Mouse (Mus musculus) forebrain, embryonic 16.5 days (tissue): ENCODE results near the gene Mmp28. TPM values are rescaled to one million over a fixed set of nuclear protein-coding genes. Genes with fewer than 3 reads are reported as not detected.

Experiments
- ATAC-seq: fragments of 200-750 bp; cut with Nextera tagmentation; 2 replicates; pipeline ENCODE4 v1.8.0; 2017; ENCODE audit warnings: mild to moderate bottlenecking, moderate library complexity
- H3K27ac ChIP-seq: fragments of 300-500 bp; sonication (generic); 2 replicates; pipeline ENCODE4 v1.5.1; 2014; ENCODE audit warnings: low read length, control low read depth
- H3K27me3 ChIP-seq: fragments of 300-500 bp; sonication (generic); replicated peaks from 2 replicates; pipeline ENCODE4 v1.6.1; 2014; ENCODE audit warnings: low read length; ENCODE audit not compliant: control insufficient read depth, insufficient read depth
- H3K36me3 ChIP-seq: fragments of 300-500 bp; sonication (generic); 2 replicates; pipeline ENCODE4 v1.6.1; 2014; ENCODE audit not compliant: control insufficient read depth, insufficient read depth
- H3K4me1 ChIP-seq: fragments of 300-500 bp; sonication (generic); replicated peaks from 2 replicates; pipeline ENCODE4 v1.6.1; 2014; ENCODE audit warnings: low read length; ENCODE audit not compliant: control insufficient read depth, insufficient read depth
- H3K4me2 ChIP-seq: fragments of 300-500 bp; sonication (generic); 2 replicates; pipeline ENCODE4 v1.6.1; 2014; ENCODE audit warnings: mild to moderate bottlenecking, low read length, control low read depth
- H3K4me3 ChIP-seq: fragments of 300-500 bp; sonication (generic); replicated peaks from 2 replicates; pipeline ENCODE4 v1.5.1; 2014; ENCODE audit warnings: mild to moderate bottlenecking, low read length, control low read depth
- H3K9ac ChIP-seq: fragments of 300-500 bp; sonication (generic); replicated peaks from 2 replicates; pipeline ENCODE4 v1.6.1; 2014; ENCODE audit warnings: low read depth, low read length, control low read depth
- H3K9me3 ChIP-seq: fragments of 300-500 bp; sonication (generic); 2 replicates; pipeline ENCODE4 v1.6.1; 2016; ENCODE audit warnings: low read length; ENCODE audit not compliant: control insufficient read depth
- WGBS: fragments of 180-500 bp; shearing (Covaris S2); extraction: QIAGEN DNeasy Blood & Tissue Kit; methylation state at CpG from one replicate; pipeline ENCODE4 v1.1.7; 2014; 5-methylcytosine and 5-hydroxymethylcytosine counted together
- polyA plus RNA-seq: library from polyadenylated mRNA; unstranded; fragments of >200 nt; fragmentation: Nextera tagmentation; extraction: Ambion mirVana; gene quantifications from 2 replicates; pipeline ENCODE4 v1.2.1, GENCODE M21; 2015

The Mmp28 gene
- polyA plus RNA-seq: 1.8 and 1.9 TPM in 2 replicates

DNA sequence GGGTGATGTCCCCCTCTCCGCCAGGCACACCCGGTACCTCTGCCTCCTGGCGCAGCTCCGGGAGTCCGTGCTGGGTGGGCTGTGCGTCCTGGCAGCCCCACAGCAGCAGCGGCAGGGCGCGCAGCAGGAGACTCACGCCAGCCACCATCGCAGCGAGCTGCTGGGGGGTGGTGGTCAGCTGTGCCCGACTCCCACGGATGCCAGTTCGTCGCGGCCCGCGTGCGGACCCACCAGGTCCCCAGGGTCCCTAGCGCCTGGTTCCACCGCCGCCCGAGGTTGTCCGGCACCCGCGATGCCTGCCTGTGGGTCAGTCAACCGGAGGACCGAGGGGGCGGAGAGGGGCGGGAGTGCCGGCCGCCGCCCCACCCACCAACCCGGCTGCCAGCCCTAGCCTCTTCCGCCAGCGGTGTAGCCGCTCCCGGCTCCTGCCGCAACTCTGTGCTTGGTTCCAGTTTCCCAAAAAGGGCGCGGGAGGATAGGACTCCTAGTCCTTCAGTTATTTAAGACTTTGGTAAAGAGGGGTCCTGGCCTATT, at the start of gene Mmp28:
TSS of gene Mmp28 (minus strand) at position 361 of the 534 bp plus-strand sequence.
- Histone ChIP-seq H3K4me3 (peak within 1 kb of the TSS; percentile 49), H3K9ac (peak within 1 kb of the TSS; percentile 58), H3K36me3 (no peaks in the 10 kb centered on the region), H3K27ac (no peak within 1 kb of the TSS), H3K27me3 (peaks cover 17% of the 10 kb centered on the region), H3K4me2 (peak within 1 kb of the TSS; percentile 87), H3K9me3 (no peaks in the 10 kb centered on the region), H3K4me1 (peaks cover 21% of the 10 kb centered on the region)
- ATAC-seq: no peak
- WGBS: under 1% methylated on average over 42 of the region's 42 CpGs

DNA sequence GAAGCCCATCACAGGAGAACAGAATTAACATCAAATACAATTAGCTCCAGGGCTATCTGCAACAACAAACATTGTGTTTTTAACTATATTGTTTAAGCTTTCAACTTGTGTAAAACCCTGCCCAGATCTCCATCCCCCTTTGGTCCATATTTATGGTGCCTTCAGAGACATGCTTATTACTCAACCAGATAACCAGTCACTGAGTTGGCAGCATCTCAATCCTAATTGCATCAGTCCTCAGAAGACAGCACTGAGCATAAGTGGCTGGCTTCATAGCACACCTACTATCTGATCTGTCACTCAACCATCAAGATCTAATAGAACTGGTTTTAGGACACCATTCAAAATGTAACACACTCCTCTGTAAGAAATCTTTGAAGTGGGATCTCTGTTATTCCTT, 46.6 kb upstream of the Mmp28 start:
- Histone ChIP-seq H3K27ac (no peak overlapping the region), H3K9ac (no peak overlapping the region), H3K4me1 (no peaks in the 10 kb centered on the region), H3K4me2 (no peak overlapping the region), H3K4me3 (no peak overlapping the region), H3K27me3 (no peaks in the 10 kb centered on the region), H3K9me3 (no peaks in the 10 kb centered on the region), H3K36me3 (peaks cover 4% of the 10 kb centered on the region; the same call in 1 of the 2 replicates)
- no peak for ATAC-seq

DNA sequence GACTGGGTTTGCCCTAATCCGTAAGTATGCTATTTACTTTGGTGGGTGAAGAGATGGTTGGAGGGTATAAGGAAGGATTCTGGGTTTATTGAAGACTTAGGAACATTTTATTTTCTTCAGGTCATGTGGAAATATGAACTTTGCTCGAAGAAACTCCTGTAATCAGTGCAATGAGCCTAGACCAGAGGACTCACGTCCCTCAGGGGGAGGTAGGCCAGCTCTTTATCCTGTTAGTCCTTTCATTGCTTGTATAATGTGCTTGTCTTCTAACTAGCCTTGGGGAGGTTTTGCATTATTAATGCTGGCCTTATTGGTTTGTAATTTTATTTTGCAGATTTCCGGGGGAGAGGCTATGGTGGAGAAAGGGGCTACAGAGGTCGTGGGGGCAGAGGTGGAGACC, 41.4 kb upstream of the Mmp28 start:
- WGBS: 93% methylated on average over 5 of the region's 5 CpGs
- no peak overlapping the region for H3K27ac ChIP-seq
- no peak overlapping the region for H3K4me2 ChIP-seq
- no peaks in the 10 kb centered on the region for H3K4me1 ChIP-seq
- no peak overlapping the region for H3K4me3 ChIP-seq
- H3K9me3 ChIP-seq: no peaks in the 10 kb centered on the region
- H3K27me3 ChIP-seq: no peaks in the 10 kb centered on the region
- H3K9ac ChIP-seq: no peak overlapping the region
- H3K36me3 ChIP-seq: peaks cover 26% of the 10 kb centered on the region
- no peak for ATAC-seq

DNA sequence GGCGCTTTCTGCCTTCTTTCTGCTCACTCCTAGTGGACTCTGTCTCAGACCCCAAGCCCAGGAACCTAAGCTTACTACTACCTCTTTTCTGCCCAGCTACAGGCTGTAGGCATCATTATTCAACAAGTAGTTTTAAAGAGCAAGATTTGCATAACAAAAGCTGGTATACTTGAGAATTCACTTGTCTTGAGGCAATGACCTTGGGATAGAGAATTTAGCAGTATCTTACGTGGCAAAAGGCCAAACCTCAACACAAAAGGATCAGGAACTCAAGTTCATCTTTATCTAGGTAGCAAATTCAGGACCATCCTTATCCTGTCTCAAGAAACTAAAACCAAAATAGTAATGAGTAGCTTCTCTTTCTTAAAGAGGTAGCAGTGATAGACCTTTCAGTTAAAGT, 32.7 kb upstream of the Mmp28 start:
- Histone ChIP-seq H3K27me3 (no peaks in the 10 kb centered on the region), H3K4me1 (0 out of 2 replicates have a peak, but pooled peaks cover 4% of the 10 kb centered on the region), H3K27ac (no peak overlapping the region), H3K36me3 (peaks cover 7% of the 10 kb centered on the region), H3K4me2 (no peak overlapping the region), H3K4me3 (no peak overlapping the region), H3K9ac (no peak overlapping the region), H3K9me3 (no peaks in the 10 kb centered on the region)
- 55% methylated on average over 2 of the region's 2 CpGs for WGBS
- no peak for ATAC-seq

DNA sequence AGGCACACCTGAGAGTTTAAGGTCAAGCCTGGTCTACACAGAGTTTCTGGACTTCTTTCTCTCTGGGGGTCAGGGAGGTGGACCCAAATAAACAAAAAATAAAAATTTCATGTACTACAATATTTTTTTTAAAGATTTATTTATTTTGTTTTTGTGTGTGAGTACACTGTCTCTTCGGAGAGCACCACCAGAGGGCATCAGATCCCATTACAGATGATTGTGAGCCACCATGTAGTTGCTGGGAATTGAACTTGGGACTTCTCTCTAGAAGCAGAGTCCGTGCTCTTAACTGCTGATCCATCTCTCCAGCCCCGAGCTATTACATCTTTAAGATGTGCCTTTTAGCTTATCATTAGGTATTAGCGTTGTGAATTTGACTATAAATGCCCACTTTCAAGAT, 28.6 kb upstream of the Mmp28 start:
- Histone ChIP-seq H3K36me3 (peaks cover 16% of the 10 kb centered on the region), H3K27ac (no peak overlapping the region), H3K9me3 (no peaks in the 10 kb centered on the region), H3K4me3 (no peak overlapping the region), H3K27me3 (no peaks in the 10 kb centered on the region), H3K9ac (no peak overlapping the region), H3K4me1 (0 out of 2 replicates have a peak, but pooled peaks cover 4% of the 10 kb centered on the region), H3K4me2 (no peak overlapping the region)
- 89% methylated on average over 4 of the region's 4 CpGs for WGBS
- no peak for ATAC-seq

DNA sequence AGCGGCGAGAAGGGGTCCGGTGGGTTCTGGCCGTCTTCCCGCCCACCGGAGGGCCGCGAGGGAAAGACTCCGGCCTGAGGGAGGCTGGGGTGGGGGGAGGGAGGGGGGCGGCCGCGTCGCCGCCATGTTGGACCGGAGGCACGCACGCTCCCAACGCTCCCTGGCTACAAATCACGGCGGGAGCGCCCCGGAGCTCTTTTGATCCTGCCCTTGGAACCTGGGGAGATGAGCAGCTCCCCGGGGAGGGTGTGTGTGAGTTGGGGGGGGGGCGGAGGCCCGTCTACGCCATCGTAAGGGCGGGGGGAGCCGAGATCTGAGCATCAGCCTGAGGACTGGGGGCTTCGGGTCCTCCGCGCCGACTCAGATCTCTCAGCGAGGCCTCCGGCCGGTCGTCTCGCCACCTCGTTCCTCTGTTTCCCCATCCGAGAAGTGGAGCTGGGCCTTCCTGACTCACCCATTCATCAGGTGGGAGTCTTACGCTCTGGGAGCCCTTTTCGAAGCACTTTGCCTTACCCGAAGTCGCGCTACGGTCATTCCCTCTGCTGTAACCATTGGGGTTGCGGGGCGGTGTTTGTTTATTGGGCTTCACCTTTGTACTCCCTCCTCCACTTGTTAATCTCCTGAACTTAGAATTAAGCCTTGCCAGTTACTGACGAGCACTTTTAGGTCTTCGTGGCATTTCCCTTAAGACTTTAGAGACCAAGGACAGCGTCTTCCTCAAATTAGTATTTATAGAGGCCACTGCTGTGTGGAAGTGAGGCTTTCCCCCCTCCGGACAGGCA, 10.6 kb upstream of the Mmp28 start:
- ATAC-seq: peak; percentile 84
- Histone ChIP-seq H3K36me3 (no peaks in the 10 kb centered on the region), H3K9me3 (no peaks in the 10 kb centered on the region), H3K27me3 (no peaks in the 10 kb centered on the region), H3K4me1 (peaks cover 16% of the 10 kb centered on the region), H3K9ac (peak overlapping the region; percentile 87), H3K27ac (peak overlapping the region; percentile 96), H3K4me3 (peak overlapping the region; percentile 59), H3K4me2 (peak overlapping the region; percentile 75)
- under 1% methylated on average over 43 of the region's 52 CpGs for WGBS

DNA sequence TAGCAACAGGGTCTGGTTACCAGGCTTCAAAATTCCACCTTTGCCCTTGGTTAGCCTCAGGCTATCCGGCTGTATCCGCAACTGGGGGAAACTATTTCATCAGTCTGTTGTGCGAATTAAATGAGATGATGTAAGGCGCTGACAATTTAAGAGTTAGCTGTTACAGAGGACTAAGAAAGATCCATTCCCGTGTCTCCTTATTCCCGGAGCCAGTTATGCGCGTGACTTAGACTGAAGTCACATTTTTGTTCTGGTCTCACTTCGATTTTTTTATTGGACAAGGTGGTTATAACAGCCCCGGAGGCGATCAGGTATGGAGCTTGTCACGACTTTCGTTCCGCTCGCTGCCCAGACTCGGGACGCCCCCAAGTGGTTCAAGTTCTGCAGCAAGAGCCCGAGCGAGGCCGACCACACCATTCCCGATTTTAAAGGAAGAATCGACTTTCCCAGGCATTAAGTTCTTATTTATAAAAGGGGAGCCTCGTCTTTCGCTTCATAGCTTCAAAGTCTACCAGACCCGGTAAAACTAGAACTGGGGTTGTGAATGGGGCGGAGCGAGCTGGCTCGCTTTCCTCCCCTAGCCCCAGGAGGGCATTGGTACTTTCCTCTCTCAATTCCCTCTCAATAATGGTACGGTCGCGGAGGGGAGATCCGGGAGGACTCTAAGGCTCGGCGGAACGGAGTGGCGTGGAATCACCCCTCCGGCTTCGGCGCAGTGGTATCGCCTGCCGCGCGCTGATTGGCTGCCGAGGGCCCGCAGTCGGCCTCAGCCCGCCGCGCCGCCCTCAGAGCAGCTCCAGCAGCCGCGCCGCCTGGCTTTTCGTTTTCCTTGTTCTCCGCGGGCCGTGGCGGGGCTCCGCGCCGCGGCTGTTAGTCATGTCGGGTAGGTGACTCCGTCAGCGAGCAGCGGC, 9.7 kb upstream of the Mmp28 start, which contains the start of gene Taf15:
TSS of gene Taf15 (plus strand) at position 763 of the 911 bp plus-strand sequence.
- H3K9ac ChIP-seq: peak within 1 kb of the TSS; percentile 87
- H3K4me3 ChIP-seq: peak within 1 kb of the TSS; percentile 59
- peak within 1 kb of the TSS; percentile 75 for H3K4me2 ChIP-seq
- H3K9me3 ChIP-seq: no peaks in the 10 kb centered on the region
- WGBS: under 1% methylated on average over 66 of the region's 66 CpGs
- no peaks in the 10 kb centered on the region for H3K27me3 ChIP-seq
- peaks cover 16% of the 10 kb centered on the region for H3K4me1 ChIP-seq
- peak within 1 kb of the TSS; percentile 96 for H3K27ac ChIP-seq
- ATAC-seq: peak; percentile 98
- no peaks in the 10 kb centered on the region for H3K36me3 ChIP-seq

DNA sequence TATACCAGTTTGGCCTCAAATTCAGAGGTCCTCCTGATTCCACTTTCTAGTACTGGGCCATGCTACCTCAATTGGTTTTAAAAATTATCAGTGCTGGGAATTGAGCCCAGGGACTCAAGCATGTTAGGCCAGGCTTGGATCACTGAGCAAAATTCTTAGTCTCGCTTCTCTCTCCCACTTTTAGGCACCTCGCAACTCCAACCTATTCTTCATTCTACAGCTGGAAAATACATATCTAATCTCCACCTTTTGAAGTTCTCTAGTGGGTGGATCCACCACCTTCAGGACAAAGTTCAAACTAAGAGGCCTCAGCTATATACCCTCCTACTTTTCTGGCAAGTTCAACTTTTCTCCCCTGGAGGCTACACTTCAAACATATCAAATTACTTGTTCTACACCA, 8.9 kb upstream of the Mmp28 start:
- no peaks in the 10 kb centered on the region for H3K36me3 ChIP-seq
- H3K9ac ChIP-seq: no peak overlapping the region
- no peak overlapping the region; the same call in 1 of the 2 replicates for H3K4me3 ChIP-seq
- WGBS: 96% methylated on average over 2 of the region's 2 CpGs
- no peak for ATAC-seq
- H3K27me3 ChIP-seq: no peaks in the 10 kb centered on the region
- H3K4me1 ChIP-seq: peaks cover 22% of the 10 kb centered on the region
- no peak overlapping the region for H3K27ac ChIP-seq
- H3K9me3 ChIP-seq: no peaks in the 10 kb centered on the region
- H3K4me2 ChIP-seq: peak overlapping the region; percentile 66

DNA sequence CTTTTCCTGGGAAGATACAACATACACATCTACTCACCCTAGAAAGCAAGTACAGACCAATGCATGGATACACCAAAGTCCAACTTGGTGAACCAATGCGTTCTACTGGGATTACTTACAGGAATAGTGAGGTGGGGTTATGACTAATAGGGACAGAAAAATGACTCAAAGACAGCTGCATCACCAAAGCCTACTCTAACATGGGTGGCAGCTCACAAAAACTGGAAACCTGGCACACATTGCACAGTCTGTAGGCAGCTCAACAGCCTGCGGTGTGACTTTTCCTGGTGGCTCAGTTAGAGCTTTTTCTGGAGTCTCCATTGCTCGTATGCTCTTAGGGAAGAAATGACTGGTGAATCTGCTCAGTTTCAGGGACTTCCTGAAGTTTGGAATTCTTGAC, 5.9 kb upstream of the Mmp28 start:
- no peak for ATAC-seq
- Histone ChIP-seq H3K27ac (no peak overlapping the region), H3K4me3 (no peak overlapping the region), H3K27me3 (peaks cover 6% of the 10 kb centered on the region), H3K9me3 (no peaks in the 10 kb centered on the region), H3K4me2 (no peak overlapping the region), H3K9ac (no peak overlapping the region), H3K4me1 (peaks cover 19% of the 10 kb centered on the region), H3K36me3 (no peaks in the 10 kb centered on the region)
- WGBS: 93% methylated on average over 3 of the region's 3 CpGs
